Mouse (Mus musculus) midbrain, postnatal 0 days (tissue): Measurements from ENCODE around the gene Hnrnpa1. TPM values are rescaled to one million over a fixed set of nuclear protein-coding genes. Genes with fewer than 3 reads are reported as not detected.

Source experiments
- ATAC-seq: fragments of 200-750 bp; cut with Nextera tagmentation; 2 replicates; pipeline ENCODE4 v1.8.0; 2017; ENCODE audit warnings: moderate number of reproducible peaks, mild to moderate bottlenecking, moderate TSS enrichment, moderate library complexity; ENCODE audit not compliant: low FRiP score
- DNase-seq: peaks from one replicate; pipeline ENCODE4 v3.0.0-alpha.2; 2015; ENCODE audit warnings: low spot score
- H3K27ac ChIP-seq: fragments of 300-500 bp; sonication (generic); 2 replicates; pipeline ENCODE4 v1.5.1; 2014; ENCODE audit warnings: low read depth, mild to moderate bottlenecking, low read length, mixed read lengths
- H3K27me3 ChIP-seq: fragments of 300-500 bp; sonication (generic); 2 replicates; pipeline ENCODE4 v1.6.1; 2014; ENCODE audit warnings: low read length, control low read depth, mixed read lengths; ENCODE audit not compliant: insufficient read depth
- H3K36me3 ChIP-seq: fragments of 300-500 bp; sonication (generic); 2 replicates; pipeline ENCODE4 v1.6.1; 2014; ENCODE audit warnings: low read length, control low read depth, mixed read lengths; ENCODE audit not compliant: insufficient read depth
- H3K4me1 ChIP-seq: fragments of 300-500 bp; sonication (generic); 2 replicates; pipeline ENCODE4 v1.6.1; 2014; ENCODE audit warnings: mild to moderate bottlenecking, control low read depth, antibody characterized with exemption, low read length, mixed read lengths; ENCODE audit not compliant: insufficient read depth
- H3K4me2 ChIP-seq: fragments of 300-500 bp; sonication (generic); 2 replicates; pipeline ENCODE4 v1.6.1; 2014; ENCODE audit warnings: low read depth, mild to moderate bottlenecking, low read length, mixed read lengths; ENCODE audit not compliant: poor library complexity, severe bottlenecking
- H3K4me3 ChIP-seq: fragments of 300-500 bp; sonication (generic); 2 replicates; pipeline ENCODE4 v1.5.1; 2014; ENCODE audit warnings: low read depth, mild to moderate bottlenecking, low read length, moderate library complexity
- H3K9ac ChIP-seq: fragments of 300-500 bp; sonication (generic); replicated peaks from 2 replicates; pipeline ENCODE4 v1.6.1; 2014; ENCODE audit warnings: mild to moderate bottlenecking, low read length, moderate library complexity, mixed read lengths; ENCODE audit not compliant: poor library complexity, severe bottlenecking
- H3K9me3 ChIP-seq: fragments of 300-500 bp; sonication (generic); 2 replicates; pipeline ENCODE4 v1.6.1; 2016; ENCODE audit warnings: low read length, control low read depth
- CTCF ChIP-seq: IDR thresholded peaks from 2 replicates; pipeline ENCODE4 v1.5.1; 2016; ENCODE audit warnings: antibody characterized with exemption, mild to moderate bottlenecking
- WGBS: fragments of 180-500 bp; shearing (Covaris S2); extraction: QIAGEN DNeasy Blood & Tissue Kit; methylation state at CpG from one replicate; pipeline ENCODE4 v1.1.7; 2014; 5-methylcytosine and 5-hydroxymethylcytosine counted together
- polyA plus RNA-seq: library from polyadenylated mRNA; unstranded; fragments of >200 nt; fragmentation: Nextera tagmentation; extraction: Ambion mirVana; gene quantifications from 2 replicates; pipeline ENCODE4 v1.2.1, GENCODE M21; 2015
- total RNA-seq: library from RNA; depleted of rRNA; stranded (reverse); fragments of >200 nt; gene quantifications from 2 replicates; pipeline ENCODE4 v1.2.3, GENCODE M21; 2014

The Hnrnpa1 gene
- total and polyA plus RNA-seq, 2 experiments from 2014 or later = 142 to 609 TPM

DNA sequence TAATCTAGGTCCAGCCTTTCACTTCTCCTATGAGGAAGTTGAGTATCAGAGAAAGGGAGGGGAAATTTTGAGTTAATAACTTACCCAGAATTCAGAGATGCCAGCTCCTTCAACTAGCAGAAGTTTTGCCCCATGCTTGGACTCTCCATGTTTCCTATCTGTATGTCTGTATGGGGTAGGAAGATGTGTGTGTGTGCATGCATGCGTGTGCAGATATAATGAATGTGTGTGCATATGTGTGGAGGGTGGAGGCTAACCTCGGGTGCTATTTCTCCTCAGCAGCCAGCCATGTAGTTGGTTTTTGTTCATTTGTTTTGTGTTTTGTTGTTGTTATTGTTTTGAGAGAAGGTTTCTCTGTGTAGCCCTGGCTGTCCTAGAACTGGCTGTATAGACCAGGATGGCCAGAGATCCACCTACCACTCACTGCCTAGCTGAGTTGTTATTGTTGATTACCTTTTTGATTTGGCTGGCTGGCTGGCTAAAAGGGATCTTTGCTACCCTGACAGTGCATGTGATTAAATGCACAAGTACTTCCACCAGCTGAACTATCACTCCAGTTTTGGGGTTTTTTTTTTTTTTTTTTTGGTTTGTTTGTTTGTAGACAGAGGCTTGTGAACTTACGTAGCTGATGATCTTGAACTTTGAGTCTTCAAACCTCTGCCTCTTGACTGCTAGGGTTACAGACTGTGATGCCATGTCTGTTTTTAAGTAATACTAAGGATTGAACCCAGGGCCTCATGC lies 41.4 kb downstream of the Hnrnpa1 start:
- no peak overlapping the region for H3K4me3 ChIP-seq
- no peaks in the 10 kb centered on the region for H3K4me1 ChIP-seq
- ATAC-seq (no peak), DNase-seq (no peak)
- H3K9me3 ChIP-seq = no peaks in the 10 kb centered on the region
- no peaks in the 10 kb centered on the region for H3K36me3 ChIP-seq
- no peak overlapping the region for H3K27ac ChIP-seq
- H3K4me2 ChIP-seq = no peak overlapping the region
- H3K9ac ChIP-seq = no peak overlapping the region
- no peaks in the 10 kb centered on the region for H3K27me3 ChIP-seq
- TF ChIP-seq CTCF = no peak
- 95% methylated on average over 3 of the region's 3 CpGs for WGBS

DNA sequence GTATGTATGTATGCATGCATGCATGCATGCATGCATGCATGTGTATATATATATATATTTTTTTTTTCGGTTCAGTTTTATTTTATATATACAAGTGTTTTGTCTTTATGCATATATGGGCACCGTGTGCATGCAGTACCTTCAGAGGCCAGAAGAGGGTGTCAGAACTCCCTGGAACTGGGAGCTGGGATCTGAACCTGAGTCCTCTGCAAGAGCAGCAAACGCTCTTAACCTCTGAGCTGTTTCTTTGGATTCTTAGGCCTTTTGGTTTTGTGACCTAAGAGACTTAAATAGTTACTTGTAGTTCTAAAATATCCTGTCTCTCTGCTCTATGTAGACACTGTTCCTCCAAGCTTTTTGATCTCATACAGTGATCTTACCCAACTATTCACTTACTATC lies 43.8 kb downstream of the Hnrnpa1 start:
- Histone ChIP-seq H3K36me3 (no peaks in the 10 kb centered on the region), H3K27ac (no peak overlapping the region), H3K9me3 (no peaks in the 10 kb centered on the region), H3K9ac (no peak overlapping the region), H3K27me3 (no peaks in the 10 kb centered on the region), H3K4me3 (no peak overlapping the region), H3K4me1 (no peaks in the 10 kb centered on the region), H3K4me2 (no peak overlapping the region)
- WGBS = 57% methylated on average over 3 of the region's 3 CpGs
- ATAC-seq (no peak), DNase-seq (no peak)
- peak; percentile 67 for TF ChIP-seq CTCF

DNA sequence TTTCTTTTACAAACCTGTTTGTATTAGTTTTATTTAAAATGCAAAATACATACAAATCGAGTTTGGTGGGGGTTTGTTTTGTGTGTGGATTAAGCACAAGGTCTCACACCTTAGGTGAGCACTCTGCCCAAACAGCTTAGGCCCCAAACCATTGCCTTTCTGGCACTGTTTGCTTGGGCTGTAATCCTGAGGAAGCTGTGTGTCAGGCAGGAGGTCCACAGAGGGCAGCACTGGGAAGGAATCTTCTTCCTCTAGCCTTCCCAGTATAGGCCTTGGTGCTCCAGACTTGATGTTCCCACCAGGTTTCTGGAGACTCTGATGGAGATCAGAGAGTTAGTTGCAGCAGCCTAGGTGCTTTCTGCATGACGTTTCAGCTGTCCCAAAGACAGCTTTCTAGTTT lies 44.4 kb downstream of the Hnrnpa1 start:
- no peak for DNase-seq
- ATAC-seq = no peak
- Histone ChIP-seq H3K9ac (no peak overlapping the region), H3K4me3 (no peak overlapping the region), H3K27ac (no peak overlapping the region), H3K36me3 (no peaks in the 10 kb centered on the region), H3K9me3 (no peaks in the 10 kb centered on the region), H3K27me3 (no peaks in the 10 kb centered on the region), H3K4me1 (no peaks in the 10 kb centered on the region), H3K4me2 (no peak overlapping the region)
- 38% methylated on average over 2 of the region's 2 CpGs for WGBS
- peak; percentile 48 for TF ChIP-seq CTCF

DNA sequence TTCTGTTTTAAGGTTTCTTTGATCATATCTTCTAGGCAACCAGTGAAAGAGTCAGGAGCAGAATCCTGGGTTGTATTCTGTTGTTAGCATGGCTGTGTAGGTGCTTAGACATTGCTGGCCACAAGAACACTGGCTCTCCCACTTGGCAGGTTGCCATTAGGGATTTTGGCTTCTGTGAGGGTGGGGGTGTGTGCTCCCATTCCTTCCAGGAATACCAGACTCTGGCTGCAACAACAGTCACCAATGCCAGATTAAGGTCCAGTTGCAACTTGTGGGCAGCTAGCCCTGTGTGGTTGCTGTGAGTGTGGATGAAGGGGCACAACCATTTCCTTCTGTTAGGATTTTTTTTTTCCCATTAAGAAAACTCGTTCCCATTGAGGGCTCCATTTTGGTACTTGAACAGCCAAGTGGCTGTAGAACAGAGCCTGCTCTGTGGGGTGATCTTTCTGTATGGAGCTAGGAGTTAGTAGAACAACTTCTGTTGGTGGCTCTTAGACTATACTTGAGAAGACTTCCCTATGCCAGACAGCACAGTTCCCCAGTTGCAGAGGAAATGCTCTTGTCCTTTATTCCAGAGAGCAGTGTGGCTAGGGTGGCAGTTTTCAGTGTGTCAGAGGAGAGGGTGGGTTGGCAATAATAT lies 45.7 kb downstream of the Hnrnpa1 start:
- DNase-seq (peak; percentile 81), ATAC-seq (peak; percentile 71)
- Histone ChIP-seq H3K27ac (peak overlapping the region; percentile 51), H3K4me1 (no peaks in the 10 kb centered on the region), H3K4me3 (no peak overlapping the region), H3K4me2 (no peak overlapping the region), H3K9me3 (no peaks in the 10 kb centered on the region), H3K36me3 (0 out of 2 replicates have a peak, but pooled peaks cover 1% of the 10 kb centered on the region), H3K9ac (no peak overlapping the region), H3K27me3 (no peaks in the 10 kb centered on the region)
- no peak for TF ChIP-seq CTCF
- 61% methylated on average over 1 of the region's 1 CpGs for whole genome bisulfite sequencing

DNA sequence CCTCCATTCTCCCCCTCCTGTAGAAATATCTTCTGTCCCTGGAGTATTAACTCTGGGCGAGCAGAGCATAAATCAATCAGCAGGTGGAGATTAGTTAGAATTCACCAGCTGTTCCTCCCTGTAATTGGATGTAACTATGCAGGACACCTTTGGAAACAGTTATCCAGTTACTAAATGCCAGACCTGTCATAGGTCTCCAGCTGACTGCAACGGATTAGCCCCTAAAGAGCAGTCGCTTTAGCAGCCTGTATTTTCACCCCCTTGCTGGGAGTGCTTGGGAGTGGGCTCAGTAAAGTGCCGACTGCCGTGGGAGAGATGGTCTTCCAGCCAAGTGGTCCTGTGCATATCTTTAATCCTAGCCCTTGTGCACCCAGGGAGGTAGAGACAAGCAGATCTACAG lies 49.4 kb downstream of the Hnrnpa1 start:
- no peak overlapping the region for H3K27ac ChIP-seq
- peak overlapping the region; percentile 24; the same call in 1 of the 2 replicates for H3K9ac ChIP-seq
- WGBS = 23% methylated on average over 5 of the region's 5 CpGs
- no peaks in the 10 kb centered on the region for H3K4me1 ChIP-seq
- H3K27me3 ChIP-seq = no peaks in the 10 kb centered on the region
- no peak overlapping the region for H3K4me3 ChIP-seq
- H3K36me3 ChIP-seq = peaks cover 13% of the 10 kb centered on the region
- no peak for TF ChIP-seq CTCF
- ATAC-seq (no peak), DNase-seq (no peak)
- H3K9me3 ChIP-seq = no peaks in the 10 kb centered on the region
- H3K4me2 ChIP-seq = no peak overlapping the region

DNA sequence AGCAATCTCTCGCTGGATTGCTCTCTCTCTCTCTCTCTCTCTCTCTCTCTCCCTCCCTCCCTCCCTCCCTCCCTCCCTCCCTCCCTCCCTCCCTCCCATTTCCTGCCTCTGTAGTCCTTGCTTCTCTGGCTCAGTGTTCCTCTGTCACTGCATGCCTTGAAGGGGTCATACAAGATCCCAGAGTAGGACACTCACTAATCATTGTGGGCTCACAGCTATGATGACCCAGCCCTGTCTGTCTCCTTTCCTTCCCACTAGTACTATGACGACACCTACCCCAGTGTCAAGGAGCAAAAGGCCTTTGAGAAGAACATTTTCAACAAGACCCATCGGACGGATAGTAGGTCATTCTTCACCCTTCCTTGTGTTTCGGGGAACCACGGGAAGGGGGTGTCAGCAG lies 50.2 kb downstream of the Hnrnpa1 start:
- DNase-seq = no peak
- ATAC-seq = no peak
- H3K9me3 ChIP-seq = no peaks in the 10 kb centered on the region
- no peak for TF ChIP-seq CTCF
- H3K4me3 ChIP-seq = no peak overlapping the region
- 85% methylated on average over 6 of the region's 6 CpGs for WGBS
- H3K4me2 ChIP-seq = no peak overlapping the region
- no peaks in the 10 kb centered on the region for H3K27me3 ChIP-seq
- peaks cover 13% of the 10 kb centered on the region for H3K36me3 ChIP-seq
- no peak overlapping the region for H3K9ac ChIP-seq
- H3K27ac ChIP-seq = no peak overlapping the region
- no peaks in the 10 kb centered on the region for H3K4me1 ChIP-seq
